Mouse (Mus musculus): ENCODE measurements at regions not wholly inside any gene's neighbourhood (a gene's known extent, or its start where the extent isn't known, plus 50 kb on each side); places are given as distances from the start of the nearest gene placed in this dataset.
A peak's percentile ranks its signal among the peaks of the same experiment; 100 is the strongest.

DNA sequence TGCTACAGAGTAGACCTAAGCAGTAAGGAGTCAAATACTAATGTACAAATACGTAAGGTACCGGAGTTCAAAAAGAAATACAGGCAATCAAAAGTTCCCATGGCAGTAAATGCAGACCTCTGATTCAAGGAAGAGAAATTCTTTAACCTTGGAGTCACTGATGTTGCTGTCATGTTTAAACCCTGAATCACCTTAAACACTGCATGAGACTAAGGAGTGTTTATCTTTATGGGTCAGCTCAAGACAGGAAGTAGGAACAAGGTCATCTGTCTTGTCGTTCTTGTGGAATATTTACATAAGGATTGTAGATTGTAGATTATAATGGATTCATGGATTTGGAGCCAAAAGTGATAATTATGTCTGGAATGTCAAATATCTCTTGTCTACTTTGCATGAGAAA, 1708.7 kb upstream of the Slc10a2 start:
- no peak for DNase-seq (ENCODE audit: low spot score in 2 of 2)

DNA sequence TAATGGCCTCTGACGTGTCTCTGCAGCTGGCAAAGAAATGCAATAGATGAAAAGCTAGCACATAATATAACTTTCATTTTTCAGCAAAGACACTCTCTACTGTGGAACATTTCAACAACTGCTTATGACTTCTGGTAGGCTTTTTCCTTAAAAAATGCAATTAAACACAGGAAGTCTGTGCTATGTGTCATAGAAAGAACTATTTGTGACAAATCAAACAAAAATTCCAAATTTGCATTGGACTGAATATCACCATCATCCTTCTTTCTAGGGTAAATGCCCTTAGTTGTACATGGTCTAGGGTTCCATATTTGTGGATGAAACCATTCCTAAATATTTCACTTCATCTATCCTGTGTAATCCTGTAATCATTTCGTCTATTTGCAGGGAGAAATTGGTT, 1702.0 kb upstream of the Slc10a2 start:
- DNase-seq (ENCODE audit: low spot score in 2 of 2): no peak

DNA sequence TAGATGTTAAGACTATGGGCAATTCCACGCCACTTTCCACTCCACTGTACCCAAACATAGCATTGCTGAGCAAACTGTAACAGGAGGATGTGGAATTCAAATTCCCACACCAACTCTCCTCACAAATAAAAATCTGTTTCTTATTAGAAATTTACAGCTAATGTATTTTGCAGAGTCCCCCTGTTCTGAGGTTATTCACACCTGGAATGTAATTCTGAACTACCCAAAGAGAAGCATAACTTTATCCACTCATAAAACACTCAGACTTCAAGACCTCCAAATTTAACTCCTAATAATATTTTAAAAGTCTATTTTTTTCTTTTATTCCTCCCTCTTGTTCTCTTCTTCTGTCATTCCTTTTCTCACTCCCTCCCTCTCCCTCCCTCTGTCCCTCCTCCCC, 1698.0 kb upstream of the Slc10a2 start:
- DNase-seq (ENCODE audit: low spot score in 2 of 2): no peak

DNA sequence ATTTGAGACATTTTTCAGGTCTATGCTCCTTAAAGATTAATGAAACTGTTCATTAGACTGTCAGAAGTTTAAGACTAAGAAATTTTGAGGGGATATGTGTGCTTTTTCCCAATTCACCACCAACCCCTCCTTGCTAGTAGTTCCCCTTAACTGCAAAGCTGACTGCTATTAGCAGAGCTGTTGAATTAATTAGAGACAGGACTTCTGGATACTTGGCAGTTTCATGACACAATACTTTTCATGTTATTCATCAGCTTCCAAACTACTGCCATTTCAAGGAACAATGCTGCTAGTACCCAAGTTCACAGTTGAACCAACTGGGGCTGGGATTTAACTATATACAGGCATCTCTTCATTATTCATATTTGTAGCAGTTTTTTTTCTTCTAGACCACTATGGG, 1695.9 kb upstream of the Slc10a2 start:
- no peak for DNase-seq (ENCODE audit: low spot score in 2 of 2)

DNA sequence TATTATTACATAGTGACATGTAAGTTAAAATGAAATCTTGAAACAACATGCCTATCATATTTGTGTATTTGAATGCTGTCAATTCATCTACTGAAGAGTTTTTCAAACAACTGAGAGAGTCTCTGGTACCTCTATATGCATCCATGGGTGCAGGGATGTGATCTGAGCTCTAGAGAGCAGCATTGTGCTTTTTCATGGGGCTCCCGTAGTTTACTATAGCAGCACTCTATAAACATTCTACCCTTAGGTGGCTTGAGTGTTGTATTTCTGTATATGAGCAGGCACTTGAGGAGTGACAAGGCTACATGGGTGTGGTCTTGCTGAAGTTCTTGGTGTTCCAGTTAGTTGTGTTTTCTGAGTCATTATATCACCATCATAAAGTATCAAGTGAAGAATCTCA, 1683.9 kb upstream of the Slc10a2 start:
- no peak for DNase-seq (ENCODE audit: low spot score in 2 of 2)

DNA sequence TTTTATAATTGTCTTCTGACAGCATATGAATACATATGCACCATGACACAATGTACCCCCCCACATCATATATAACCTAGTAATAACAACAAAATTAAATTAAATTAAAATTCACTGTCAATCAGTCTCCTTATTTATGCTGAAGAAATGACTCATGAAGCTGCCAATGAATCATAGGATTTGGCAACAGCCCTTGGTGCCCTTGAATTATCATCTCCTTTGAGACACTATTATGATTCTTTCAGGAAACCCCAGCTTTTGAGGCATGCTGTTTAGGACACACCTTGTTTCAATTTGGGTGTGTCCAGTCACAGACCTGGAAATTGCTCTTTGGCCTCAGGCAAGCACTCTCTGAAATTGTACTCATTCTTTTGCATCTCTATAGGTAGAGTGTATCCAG, 1675.8 kb upstream of the Slc10a2 start:
- no peak for DNase-seq (ENCODE audit: low spot score in 2 of 2)

DNA sequence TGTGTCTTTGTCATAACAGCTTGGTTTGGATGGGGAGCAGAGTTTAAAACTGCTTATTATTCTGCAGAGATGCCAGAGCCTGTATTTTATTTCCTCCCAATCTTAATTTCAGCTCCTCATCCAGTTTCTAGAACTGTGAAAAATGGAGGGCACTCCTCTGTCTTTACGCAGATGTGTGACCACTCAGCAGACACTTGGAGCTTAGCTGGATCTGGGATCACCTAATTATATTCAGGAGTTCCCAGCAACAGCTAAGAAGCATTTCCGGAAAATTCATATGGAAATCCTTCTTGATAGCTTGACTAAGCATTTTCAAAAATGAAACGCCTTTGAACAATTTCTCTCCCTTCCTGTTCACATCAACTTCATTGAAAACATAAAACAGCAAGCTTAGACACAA, 1670.0 kb upstream of the Slc10a2 start:
- DNase-seq (ENCODE audit: low spot score in 2 of 2): no peak

DNA sequence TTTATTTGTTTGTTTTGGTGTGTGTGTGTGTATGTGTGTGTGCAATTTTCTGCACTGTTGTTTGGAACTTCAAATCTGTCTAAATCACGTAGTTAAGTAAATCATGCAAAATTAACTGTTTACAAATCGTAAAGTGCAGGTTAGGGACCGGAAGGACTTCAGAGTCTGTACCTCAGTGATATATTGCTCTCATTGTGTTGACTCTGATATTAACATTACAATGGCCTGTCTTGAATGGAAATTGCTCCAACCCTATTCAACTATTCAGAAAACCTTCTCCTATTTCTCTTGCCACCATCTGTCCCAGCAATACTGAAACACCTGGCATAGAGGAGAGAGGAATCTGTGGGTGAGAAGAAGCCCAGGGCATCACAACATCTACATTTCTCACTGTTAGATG, 1624.4 kb upstream of the Slc10a2 start:
- no peak for DNase-seq (ENCODE audit: low spot score in 2 of 2)

DNA sequence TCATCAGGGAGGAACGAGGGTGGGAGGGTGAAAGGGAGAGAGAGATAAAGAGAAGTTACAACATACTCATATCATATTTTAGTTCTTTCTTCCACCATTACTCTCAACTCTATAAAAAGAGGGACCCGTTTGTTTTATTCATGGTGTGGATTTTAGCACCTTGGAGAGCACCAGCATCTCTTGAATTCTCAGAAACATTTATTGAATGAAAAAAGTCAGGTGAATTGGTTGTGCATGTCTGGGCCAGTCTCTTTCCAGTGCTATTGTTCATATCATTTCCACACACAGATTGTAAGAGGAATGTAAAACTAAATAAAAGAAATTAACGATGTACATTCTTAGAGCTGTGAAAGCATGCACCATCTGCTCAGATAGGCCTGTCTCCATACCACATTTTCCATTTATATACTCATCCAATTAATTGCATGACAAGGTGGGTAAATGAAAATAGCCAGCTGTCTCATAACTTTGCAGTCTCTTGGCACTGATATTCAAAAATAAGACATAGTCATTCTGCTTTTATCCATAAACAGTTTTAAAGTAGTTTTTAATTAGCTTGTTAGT, 1603.8 kb upstream of the Slc10a2 start:
- peak in 1 of 2 experiments; percentile 37 for DNase-seq (ENCODE audit: low spot score in 2 of 2)

DNA sequence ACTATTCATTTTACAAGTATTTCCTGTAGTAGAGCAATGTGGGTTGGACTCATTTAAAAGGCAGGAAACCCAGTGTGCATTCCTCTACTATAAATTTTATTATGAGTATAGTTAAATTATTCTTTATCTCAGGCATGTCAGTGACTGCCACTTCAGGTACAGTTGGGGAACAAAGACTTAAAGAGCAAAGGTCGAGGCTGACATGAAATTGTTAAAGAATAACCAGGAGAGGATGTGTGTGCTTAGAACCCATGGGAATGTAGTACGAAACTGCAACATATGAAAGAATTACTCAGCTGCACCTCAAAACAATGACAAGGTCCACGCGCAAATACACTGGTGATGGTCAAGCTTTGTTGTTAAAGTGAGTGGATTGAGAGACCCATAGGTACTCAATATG, 1583.4 kb upstream of the Slc10a2 start:
- no peak for DNase-seq (ENCODE audit: low spot score in 2 of 2)

DNA sequence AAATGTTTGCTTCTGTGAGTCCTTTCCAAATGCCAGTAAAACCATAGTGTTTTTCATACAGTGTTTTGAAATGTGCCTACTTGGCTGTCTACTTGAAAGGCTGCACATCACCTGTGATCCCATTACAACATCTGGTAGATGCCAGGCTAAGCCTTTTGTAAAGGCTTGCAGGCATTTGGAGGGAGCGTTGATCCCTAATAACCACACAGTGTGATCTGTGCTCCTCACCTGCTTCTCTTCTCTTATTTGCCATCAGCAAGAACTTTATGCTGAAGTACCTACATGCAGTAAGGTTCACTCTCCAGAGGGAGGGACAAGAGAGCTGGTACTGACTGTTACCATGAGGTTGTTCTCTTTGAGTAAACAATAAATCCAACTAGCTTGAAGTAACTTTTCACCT, 1553.7 kb upstream of the Slc10a2 start:
- no peak for DNase-seq (ENCODE audit: low spot score in 2 of 2)

DNA sequence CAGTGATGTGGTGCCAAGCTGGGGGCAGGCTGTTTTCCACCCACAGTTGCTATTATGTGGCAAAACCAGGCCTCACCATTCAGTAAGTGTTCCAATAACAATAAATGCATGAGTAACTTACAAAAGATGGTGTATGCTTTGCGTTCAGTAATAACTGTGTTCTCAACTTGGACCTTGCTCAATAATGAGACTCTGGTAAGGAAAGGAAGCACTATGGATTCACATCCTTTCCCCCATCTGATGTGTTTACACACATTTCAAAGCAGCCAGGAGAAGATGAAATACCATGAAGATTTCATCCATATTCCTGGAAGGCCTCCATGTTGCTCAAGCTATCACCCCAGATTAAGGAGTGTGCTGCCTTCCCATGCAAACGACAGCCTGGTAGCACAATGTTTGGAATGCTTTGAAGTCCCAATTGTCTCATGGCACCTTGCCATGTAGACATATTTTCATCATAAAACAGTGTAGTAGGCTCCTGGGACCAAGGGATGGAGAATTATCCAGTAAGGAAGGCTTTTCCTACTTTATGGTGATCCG, 1552.4 kb upstream of the Slc10a2 start:
- no peak for DNase-seq (ENCODE audit: low spot score in 2 of 2)

DNA sequence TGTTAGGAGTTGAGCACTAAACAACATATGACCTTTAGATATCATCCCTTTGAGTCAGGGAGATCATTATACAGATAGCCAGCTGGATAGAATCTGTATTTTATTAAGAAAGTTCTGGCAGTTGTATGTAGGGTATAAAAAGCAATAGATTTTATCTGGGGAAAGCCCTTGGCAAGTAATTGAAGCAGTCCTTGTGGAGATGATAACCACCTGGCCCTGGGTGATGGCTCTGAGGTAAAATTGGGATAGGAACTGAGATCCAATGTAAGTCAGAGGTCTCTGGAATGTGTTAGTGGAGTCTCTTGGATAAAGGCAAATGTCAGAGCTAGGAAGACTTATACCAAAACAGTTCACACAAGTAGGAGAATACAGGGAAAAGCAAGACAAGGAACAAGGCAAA, 1547.0 kb upstream of the Slc10a2 start:
- DNase-seq (ENCODE audit: low spot score in 2 of 2): no peak

DNA sequence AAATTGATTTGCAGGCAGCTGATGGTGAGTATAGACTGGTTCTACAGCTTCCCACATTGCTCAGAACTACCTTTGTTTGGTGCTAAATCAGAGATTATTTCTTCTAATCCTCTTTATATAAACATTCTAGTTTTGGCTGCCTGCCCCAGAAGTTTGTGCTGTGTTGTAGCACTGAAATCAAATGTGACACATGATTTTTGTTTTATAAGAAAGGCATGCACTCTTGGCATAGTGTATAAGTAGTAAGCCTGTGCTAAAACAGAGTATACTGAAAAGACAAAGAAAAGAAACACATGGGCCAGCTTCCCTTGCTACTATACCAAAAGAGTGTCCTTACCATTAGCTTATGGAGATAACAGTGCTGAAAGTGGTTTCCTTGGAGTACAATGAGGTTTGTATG, 1542.9 kb upstream of the Slc10a2 start:
- no peak for DNase-seq (ENCODE audit: low spot score in 2 of 2)

DNA sequence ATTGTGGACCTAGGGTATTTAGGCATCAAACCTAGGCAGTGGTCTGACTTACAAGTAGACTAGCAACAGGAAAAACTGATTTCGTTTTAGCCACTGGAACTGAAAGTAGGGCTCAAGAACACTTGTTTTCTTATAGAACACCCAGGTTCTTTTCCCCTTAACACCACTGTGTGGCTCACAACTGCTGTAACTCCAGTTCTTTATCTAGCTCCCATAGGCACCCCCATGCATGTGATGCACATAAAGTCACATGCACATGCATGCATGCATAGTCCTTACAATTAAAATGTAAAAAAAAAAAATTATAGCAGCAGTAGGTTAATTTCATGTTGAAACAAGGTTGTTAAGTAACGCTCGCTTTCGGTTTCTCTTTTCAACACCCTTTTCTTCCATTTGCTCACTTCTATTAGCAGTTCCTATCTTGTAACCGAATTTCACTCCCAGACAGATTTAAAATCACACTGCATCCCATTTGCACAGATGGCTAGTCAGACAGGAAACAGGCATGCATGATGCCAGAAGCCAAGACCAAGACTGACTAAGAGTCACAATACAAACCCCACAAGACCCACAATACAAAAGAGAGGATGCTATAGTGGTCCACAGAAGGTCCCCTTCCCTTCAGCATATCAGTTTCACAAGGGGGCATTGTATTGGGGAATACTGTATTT, 1540.3 kb upstream of the Slc10a2 start:
- DNase-seq (ENCODE audit: low spot score in 2 of 2): peak in 1 of 2 experiments; percentile 6

DNA sequence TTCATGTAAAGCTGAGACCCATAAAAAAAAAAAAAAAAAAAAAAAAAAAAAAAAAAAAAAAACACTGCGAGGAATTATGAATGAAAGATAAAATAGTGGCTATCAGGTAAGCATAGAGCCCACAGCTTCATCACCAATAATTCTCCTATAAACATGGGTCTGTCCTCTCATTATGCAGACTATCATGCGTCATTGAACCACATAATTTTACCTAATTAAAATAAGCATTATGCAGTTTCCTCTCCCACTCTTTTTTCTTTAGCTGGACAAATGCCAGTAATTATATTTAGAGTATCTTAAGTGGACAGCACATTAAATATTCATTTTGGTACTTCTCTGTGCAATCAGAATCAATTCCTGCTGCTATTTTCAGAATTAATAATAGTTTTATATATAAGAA, 1539.2 kb upstream of the Slc10a2 start:
- no peak for DNase-seq (ENCODE audit: low spot score in 2 of 2)

DNA sequence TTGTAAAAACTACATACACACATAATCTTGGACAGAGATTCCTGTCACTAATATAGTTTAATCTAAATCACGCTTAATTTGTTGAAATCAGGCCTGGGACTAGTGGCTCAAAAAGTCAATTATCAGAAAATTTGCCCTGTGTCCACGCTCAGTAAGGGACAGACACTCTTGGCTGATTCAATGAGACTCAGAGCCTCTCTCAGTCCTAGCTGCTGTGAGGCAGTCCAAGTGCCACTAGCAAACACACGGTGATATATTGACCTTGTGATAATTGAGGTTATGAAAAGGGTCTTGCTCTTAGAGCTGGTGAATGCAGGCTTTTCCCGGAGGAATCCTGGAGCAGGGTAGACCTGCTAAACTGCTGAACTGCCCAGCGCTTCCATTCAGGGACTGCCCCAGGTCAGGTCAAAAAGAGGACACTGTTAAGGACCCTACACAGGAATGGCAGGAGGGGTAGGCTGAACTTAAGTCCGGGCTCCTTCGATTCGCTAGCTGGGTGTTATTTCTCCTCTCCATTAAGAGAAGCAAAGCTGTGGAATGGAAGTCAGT, 1521.9 kb upstream of the Slc10a2 start:
- DNase-seq (ENCODE audit: low spot score in 2 of 2): no peak

DNA sequence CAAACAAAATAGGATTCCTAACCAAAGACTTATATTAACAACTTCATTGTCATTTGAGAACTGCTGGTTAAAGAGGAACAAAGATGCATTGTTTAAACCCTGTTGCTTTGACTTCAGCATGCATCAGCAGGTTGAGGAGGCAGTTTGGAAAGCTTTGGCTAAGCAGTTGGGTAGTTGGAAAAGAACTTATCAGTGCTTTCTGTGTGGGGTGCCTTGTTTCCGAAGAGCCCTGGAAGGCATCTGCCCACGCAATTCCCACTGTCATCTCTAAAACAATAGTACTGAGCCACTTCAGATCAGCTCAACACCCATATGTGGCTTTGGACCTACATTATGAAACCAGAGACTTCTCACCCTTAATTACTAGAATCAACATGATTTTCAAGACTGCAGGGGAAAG, 1503.7 kb upstream of the Slc10a2 start:
- no peak for DNase-seq (ENCODE audit: low spot score in 2 of 2)

DNA sequence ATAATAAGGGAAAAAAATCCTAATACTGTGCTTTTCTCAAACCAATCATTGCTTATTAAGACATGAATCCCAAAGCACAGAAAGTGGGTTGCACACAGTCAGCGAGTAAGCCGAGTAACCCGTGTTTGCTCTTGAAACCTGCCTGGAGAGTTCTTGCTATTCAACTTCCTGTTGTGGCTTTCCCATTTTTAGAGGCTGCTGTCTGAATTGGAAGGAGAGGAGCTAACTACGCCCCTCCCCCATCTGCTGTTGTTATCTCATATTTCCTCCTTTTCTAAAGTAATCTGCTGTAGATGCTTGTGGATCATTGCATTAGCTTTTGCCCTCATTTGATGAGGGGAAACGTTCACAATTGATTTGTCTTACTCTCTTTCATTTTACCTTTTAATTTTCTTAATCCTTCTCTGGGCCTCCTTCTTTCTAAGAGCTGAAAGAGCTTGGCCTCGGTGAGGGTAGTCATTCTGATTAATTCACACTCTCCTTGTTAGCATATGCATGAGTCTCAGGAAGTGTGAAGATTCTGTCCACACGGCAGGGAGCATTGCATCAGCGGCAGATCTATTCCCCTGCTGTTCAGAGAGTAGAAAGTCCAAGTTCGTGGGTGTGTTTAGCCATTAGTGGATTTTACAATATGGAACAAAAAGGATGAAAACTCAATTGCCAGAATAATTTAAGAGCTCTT, 1501.8 kb upstream of the Slc10a2 start:
- peak; percentile 6 to 29 for DNase-seq (ENCODE audit: low spot score in 2 of 2)

DNA sequence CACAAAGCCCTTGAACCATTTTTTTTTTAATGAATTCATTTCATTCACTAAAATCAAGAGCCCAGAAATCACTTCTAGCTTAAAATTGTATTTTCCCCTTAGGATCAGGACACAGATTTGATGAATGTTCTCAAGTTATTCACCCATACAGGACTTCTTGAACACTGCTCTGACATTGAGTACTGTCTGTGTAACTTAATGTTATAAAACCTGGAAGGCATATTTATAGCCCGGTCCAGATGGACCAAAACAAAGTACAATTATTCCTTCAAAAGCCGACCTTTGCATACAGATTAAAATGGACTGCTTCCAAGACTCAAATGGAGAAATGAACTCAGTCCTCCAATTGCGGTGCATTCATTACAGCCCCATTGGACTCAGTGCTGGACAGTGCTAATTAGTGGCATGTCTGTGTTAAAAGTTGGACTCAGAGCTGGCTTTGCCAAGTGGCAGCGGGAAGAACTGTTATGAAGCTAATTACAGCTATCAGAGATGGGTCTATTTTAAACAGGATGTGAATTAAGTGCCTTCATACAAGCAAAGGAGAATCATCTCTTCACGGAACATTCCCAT, 1499.2 kb upstream of the Slc10a2 start:
- peak; percentile 6 to 25 for DNase-seq (ENCODE audit: low spot score in 2 of 2)

DNA sequence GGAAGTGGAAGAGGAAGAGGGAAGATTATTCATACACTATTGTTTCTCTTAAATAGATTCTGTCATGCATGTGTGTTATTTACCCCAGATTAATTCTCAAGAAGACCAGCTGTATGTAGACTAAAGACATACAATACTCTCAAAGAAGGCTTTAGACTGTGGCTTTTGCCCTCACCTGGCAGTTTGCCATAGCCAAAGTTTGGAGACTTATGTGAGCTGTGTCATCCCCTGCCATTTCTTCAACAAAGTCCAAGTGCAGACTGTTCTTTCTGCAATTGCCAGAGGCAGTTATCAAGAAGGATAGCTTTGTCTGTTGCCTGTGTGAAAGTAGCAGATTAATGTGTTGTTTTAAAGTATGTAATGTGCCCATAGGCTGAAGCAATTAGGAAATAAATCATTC, 1485.0 kb upstream of the Slc10a2 start:
- no peak for DNase-seq (ENCODE audit: low spot score in 2 of 2)

DNA sequence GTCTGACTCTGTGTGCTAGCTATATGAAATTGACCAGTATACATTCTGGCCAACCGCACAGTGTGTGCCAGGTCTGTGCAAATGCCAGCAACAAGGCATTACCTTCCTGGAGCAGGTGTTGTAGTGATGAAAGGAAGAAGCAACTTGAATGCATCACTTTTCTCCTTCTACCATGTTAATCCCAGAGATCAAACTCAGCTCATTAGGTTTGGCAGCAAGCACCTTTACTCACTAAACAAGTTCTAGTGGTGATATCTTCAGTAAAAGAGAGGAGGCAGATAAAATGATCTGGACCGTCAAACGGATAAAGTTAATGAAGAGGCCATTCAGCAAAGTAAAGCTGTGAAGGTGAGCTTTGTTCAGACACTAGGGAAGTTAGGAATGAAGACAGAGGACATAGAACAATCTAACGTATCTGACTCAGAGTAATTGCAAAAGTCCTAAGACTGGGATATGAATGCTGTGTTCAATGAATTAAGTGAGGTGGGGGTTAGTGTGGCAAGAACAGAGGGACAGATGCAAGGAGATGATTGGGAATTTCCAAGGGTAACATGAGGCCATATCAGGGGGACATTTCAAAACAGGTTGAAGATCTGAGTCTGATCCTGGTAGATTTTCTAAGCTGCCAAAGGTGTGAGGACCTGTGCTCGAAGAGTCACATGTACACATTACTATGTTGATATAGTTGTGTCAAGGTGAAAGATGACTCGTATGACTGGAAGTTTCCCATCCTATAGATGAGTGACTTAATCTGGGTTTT, 1478.4 kb upstream of the Slc10a2 start:
- no peak for DNase-seq (ENCODE audit: low spot score in 2 of 2)
